Mouse (Mus musculus) kidney, adult 2 months (tissue): ENCODE data around the gene Kif4.

Experiments used
- CTCF ChIP-seq: fragments of 200-500 bp; conservative IDR thresholded peaks from 2 replicates; pipeline ENCODE4 v1.5.1; 2011; ENCODE audit warnings: low read depth, mild to moderate bottlenecking, control low read depth, low read length, moderate library complexity, mixed read lengths; ENCODE audit not compliant: insufficient read depth, insufficient read length
- POLR2A ChIP-seq: fragments of 200-500 bp; IDR thresholded peaks from one replicate; pipeline ENCODE4 v1.6.1; 2011; ENCODE audit warnings: low read depth, low read length, control low read depth

DNA sequence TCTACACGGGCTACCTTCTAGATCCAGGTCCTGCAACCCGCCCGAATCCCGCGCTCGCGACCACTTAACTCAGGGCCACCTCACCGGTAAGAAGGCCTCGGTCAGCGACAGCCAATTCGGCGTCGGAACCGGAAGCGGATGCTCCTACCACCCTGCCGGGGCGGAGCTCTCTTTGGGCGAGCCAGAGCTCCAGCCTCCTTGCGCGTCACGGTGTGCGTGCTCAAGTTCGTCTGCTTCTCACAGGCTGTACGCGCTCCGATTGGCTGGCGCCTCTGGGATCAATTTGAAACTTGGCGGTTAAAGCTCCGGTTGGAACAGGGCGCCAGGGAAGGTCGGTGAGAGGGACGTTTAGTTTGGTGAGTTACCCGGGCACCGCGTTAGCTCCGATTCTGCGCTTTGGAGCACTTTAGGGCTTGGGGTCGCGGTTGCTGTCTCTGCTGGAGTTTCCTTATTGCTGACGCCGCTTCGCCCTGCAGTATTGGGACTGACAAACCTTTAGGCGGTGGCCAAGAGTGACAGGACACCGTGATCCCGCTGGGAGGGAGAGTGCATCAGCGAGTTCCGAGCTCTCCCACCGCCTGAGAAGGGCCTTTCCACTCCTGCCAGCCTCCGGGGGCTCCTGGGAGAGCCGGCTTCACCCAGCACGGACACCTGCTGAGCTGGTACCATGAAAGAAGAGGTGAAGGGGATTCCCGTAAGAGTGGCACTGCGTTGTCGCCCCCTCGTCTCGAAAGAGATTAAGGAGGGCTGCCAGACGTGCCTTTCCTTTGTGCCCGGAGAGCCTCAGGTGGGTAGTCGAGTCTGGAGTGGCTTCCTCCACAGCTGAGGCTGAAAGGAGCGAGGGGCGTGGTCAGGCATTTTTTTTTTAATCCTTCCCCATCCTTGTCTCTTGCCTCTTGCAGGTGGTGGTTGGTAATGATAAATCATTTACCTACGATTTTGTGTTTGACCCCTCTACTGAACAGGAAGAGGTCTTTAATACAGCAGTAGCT, 561 bp downstream of the Kif4 start, which contains the start of gene Pdzd11:
- TF ChIP-seq CTCF: no peak
- TF ChIP-seq POLR2A: peak; percentile 38
